In the genomic region with DNA sequence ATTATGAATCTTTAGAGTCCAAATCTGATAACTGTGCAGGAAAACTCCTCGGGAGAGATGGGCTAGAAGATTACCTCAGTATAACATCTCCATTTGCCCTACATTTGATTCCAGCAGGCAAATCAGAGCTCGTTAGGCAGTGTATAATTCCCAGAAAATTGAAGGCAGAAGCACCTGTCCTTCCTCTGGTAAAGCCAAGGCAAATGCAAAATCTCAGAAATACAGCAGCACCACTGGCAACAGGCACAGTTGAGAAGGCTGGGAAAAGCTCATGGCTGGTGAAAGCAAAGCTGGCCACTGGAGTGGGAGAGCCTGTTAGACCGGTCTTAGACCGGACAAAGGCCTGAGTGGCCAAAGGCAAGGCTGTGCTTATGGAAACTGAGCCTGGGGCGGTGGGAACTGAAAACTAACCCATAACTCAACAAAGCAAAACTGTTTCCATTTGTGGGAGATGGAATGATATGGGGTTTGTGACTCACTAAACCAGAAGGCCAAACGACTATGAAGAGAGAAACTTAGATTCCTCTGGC, we compare ENCODE assay signal across 16 mouse cellular contexts. TPM values are rescaled to one million over a fixed set of nuclear protein-coding genes. Genes with fewer than 3 reads are reported as not detected.
"Had no signal": no experiment of that assay in that cellular context is flagged by ENCODE, and none has a peak within 500 bp of the region (broad histone marks: within the 10 kb centered on the region; RNA-seq: fewer than 3 reads in every experiment).

No protein-coding gene starts in this region.

- DNase-seq: lung, postnatal 4 days; midbrain, embryonic 14.5 days; right cerebral cortex, adult 18-20 months; right cerebral cortex, postnatal 25 days; thymus, adult 2 months; thymus, postnatal 4 days had no signal

- ATAC-seq: intestine, embryonic 15.5 days; liver, embryonic 12.5 days had no signal

- H3K27ac ChIP-seq: intestine, embryonic 15.5 days; kidney, postnatal 0 days; left cerebral cortex, adult 2 months; limb, embryonic 15.5 days; liver, embryonic 12.5 days; lung, embryonic 15.5 days; midbrain, embryonic 10.5 days; neural tube, embryonic 15.5 days; stomach, postnatal 0 days had no signal

- H3K9me3 ChIP-seq: intestine, embryonic 15.5 days; limb, embryonic 15.5 days; liver, embryonic 12.5 days; lung, embryonic 15.5 days; midbrain, embryonic 10.5 days; neural tube, embryonic 15.5 days had no signal

- H3K36me3 ChIP-seq: intestine, embryonic 15.5 days; limb, embryonic 15.5 days; liver, embryonic 12.5 days; lung, embryonic 15.5 days; midbrain, embryonic 10.5 days; neural tube, embryonic 15.5 days had no signal

- H3K4me1 ChIP-seq: intestine, embryonic 15.5 days; limb, embryonic 15.5 days; liver, embryonic 12.5 days; lung, embryonic 15.5 days; midbrain, embryonic 10.5 days; neural tube, embryonic 15.5 days had no signal

- H3K27me3 ChIP-seq: intestine, embryonic 15.5 days; limb, embryonic 15.5 days; liver, embryonic 12.5 days; lung, embryonic 15.5 days; neural tube, embryonic 15.5 days had no signal

- H3K4me2 ChIP-seq: intestine, embryonic 15.5 days; limb, embryonic 15.5 days; liver, embryonic 12.5 days; lung, embryonic 15.5 days; neural tube, embryonic 15.5 days had no signal

- H3K9ac ChIP-seq: intestine, embryonic 15.5 days; limb, embryonic 15.5 days; liver, embryonic 12.5 days; lung, embryonic 15.5 days; neural tube, embryonic 15.5 days had no signal

- H3K4me3 ChIP-seq: intestine, embryonic 15.5 days; left cerebral cortex, adult 2 months; limb, embryonic 15.5 days; liver, embryonic 12.5 days; lung, embryonic 15.5 days; midbrain, embryonic 10.5 days; myocyte; neural tube, embryonic 15.5 days had no signal

RNA-seq across cellular contexts. Expression of a gene that starts 15.1 kb away (rescaled TPM):
- polyA plus RNA-seq: myocyte had no signal
